Mouse (Mus musculus) monocyte, adult 59 days (primary cell): ENCODE measurements around the gene Rnf227. TPM values are rescaled to one million over a fixed set of nuclear protein-coding genes. Genes with fewer than 3 reads are reported as not detected.

Source experiments
- total RNA-seq, 2 experiments: library from RNA; stranded (reverse); gene quantifications; one replicate each; pipeline ENCODE4 v1.2.4; 2023

The Rnf227 gene
- 1 to 10 TPM; 1.6 to 1.8 TPM for total RNA-seq

DNA sequence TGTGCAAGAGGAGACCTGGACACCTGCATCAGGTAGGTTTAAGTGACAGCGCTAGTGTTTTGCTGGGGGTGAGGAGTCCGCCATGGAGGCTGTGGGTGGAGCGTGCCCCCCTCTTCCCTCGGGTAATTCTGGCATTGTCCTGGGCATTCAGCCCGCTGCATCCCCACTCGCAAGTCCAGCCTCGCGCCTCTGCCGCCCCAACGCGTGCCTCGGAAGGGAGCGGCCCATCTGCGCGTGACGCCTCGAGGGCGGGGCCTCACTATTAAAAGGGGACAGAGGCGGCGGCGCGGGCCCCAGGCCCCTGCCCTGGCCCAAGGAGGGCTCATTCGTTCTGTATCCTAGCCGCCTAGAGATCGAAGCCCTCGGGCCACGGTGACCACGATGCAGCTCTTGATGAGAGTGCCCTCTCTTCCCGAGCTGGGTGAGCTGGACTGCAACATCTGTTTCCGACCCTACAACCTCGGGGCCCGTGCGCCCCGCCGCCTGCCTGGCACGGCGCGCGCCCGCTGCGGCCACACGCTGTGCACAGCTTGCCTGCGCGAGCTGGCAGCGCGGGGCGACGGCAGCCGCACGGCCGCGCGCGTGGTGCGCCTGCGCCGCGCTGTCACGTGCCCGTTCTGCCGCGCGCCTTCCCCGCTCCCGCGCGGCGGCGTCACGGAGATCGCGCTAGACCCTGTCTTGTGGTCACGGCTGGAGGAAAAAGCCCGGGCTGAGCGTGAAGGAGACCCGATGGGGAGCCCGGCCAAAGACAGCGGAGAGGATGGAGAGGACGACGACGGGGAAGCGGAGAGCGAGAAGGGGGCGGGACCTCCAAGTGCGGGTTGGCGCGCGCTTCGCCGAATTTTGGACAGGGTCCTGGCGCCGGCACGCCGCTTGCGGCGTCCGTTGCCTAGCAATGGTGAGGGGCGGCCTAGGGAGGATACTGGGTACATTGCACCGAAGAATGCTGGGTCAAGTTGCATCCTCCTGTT, at the start of gene Rnf227:
Rnf227 (plus strand) TSS at position 301 of the 971 bp plus-strand sequence.

DNA sequence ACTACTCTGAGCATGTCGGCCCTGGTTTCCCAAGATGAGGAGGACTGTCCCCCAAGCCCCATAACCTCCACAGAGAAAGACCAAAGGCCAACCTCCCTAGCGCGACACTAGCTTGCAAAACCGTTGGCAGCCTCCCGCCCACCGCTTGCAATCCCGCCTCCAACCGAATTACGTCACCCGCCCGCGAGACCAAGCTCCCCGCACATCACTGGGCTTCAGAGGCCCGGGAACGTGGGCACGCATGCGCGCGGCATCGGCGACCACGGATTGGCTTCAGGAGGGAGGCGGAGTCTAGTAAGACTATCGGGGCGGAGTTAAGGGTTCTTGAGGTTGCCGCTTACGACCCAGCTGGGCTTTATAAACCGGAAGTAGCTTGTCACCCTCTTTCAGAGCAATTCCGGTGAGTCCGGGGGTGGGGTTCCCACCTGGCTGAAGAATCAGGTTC, 16.6 kb upstream of the Rnf227 start, which contains the start of the genes Cntrob and Trappc1:
Cntrob (minus strand) TSS at position 109 of the 445 bp plus-strand sequence.
Trappc1 (plus strand) TSS at position 314 of the 445 bp plus-strand sequence.

DNA sequence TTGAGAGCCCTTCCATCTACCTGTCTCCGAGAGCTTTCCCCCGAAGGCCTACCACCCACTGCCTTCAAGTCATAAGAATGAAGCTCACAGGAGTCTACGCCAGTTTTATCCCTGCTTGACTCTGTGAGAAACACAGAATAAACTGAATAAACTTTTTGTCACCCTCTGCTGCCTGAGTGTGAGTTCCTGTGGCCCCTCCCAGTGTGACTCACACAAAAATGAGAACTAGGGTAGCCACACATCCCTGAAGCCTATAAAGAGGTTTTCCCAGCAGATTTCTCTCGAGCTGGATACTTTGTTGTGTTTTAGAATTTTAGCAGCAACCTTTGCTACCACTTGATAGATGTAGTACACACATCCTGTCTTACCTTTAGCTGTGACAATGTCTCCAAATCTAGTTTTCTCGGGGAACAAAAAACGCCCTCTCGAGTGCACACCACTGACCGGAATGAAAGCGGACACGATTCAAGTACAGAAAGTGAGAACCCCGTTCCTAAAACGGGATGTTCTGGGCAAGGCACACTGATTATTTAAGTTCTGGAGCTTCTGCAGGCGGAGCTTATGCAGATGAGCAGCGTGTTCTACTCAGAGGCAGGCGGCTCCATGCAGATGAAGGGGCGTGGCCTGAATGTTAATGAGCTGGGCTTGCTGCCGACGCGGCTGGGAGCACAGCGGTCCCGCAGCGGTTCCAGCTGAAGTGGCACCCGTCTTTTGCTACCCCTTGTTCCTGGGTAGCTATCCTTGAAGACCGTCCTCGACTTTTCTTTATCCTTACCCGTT, 14.4 kb upstream of the Rnf227 start, which contains the start of gene Kcnab3:
Kcnab3 (plus strand) TSS at position 631 of the 780 bp plus-strand sequence.

DNA sequence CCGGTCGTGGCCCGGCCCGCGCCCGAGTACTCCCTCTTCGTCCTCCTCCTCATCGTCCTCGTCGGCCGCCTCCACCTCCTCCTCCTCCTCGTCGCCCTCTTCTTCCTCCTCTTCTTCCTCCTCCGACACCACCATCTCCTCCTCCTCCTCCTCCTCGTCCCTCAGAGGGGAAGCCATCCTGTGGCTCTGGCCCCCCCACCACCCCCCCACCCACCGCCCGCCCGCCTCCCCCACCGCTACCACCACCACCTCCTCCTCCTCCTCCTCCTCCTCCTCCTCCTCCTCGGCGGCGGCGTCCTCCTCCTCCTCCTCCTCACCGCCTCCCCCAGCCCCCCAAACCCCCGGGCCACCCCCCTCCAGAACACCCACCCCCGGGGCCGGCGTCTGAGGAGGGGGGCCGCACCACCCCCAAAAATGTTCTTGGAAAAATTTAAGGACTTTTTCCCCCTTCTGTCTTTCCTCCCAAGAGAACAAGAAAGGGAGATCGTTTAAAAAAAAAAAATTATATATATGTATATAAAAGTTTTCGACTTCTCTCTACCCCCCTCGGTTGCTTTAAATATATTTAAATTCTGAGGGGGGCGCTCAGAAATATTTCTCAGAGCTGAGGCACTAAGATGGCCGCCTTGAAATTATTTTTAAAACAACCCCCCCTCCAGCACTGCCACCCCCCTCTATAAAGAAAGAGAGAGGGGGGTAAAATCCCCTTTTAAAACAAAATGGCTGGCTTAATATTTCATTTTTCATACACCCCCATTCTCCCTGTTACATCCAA, 29.1 kb downstream of the Rnf227 start, which contains the start of gene Chd3:
Chd3 (minus strand) TSS at position 192 of the 775 bp plus-strand sequence.

Other genes starting within 250 kb of the Rnf227 start
- 100 to 1,000 TPM; 499 to 544 TPM for gene Per1, start 245.2 kb upstream of the Rnf227 start, total RNA-seq
- gene Hes7, start 220.1 kb upstream of the Rnf227 start, total RNA-seq = under 1 TPM in 1 of 2 experiments, not detected in 1; 0.45 TPM
- under 1 TPM; 0.31 to 0.55 TPM for gene 9130213A22Rik, start 217.9 kb upstream of the Rnf227 start, total RNA-seq
- gene Aloxe3, start 214.6 kb upstream of the Rnf227 start, total RNA-seq = under 1 TPM; 0.50 to 0.85 TPM
- not detected for gene Alox12b, start 183.5 kb upstream of the Rnf227 start, total RNA-seq
- 1 to 10 TPM in 1 of 2 experiments, under 1 TPM in 1; 0.94 to 2.2 TPM for gene Alox8, start 142.6 kb upstream of the Rnf227 start, total RNA-seq
- not detected for gene Gucy2e, start 103.4 kb upstream of the Rnf227 start, total RNA-seq
- 10 to 100 TPM in 1 of 2 experiments, 1 to 10 TPM in 1; 9.4 to 15.2 TPM for gene Cntrob, start 16.7 kb upstream of the Rnf227 start, total RNA-seq
- gene Trappc1, start 16.5 kb upstream of the Rnf227 start, total RNA-seq = 10 to 100 TPM; 61.5 to 74.4 TPM
- 1 to 10 TPM; 1.5 to 2.5 TPM for gene Kcnab3, start 14.2 kb upstream of the Rnf227 start, total RNA-seq
- 10 to 100 TPM; 86.1 to 96.7 TPM for gene Chd3, start 28.9 kb downstream of the Rnf227 start, total RNA-seq
- gene Naa38, start 55.0 kb downstream of the Rnf227 start, total RNA-seq = 10 to 100 TPM; 37.3 to 63.3 TPM
- 10 to 100 TPM; 19.2 to 23.1 TPM for gene Cyb5d1, start 55.2 kb downstream of the Rnf227 start, total RNA-seq
- 10 to 100 TPM; 22.0 to 32.2 TPM for gene Tmem88, start 57.8 kb downstream of the Rnf227 start, total RNA-seq
- 100 to 1,000 TPM; 375 to 454 TPM for gene Kdm6b, start 73.2 kb downstream of the Rnf227 start, total RNA-seq
- 10 to 100 TPM; 35.0 to 38.9 TPM for gene Dnah2, start 208.6 kb downstream of the Rnf227 start, total RNA-seq
- under 1 TPM; 0.63 to 0.70 TPM for gene Efnb3, start 219.7 kb downstream of the Rnf227 start, total RNA-seq
- gene Wrap53, start 239.8 kb downstream of the Rnf227 start, total RNA-seq = 1 to 10 TPM; 6.8 to 8.1 TPM
- 10 to 100 TPM; 79.2 to 81.1 TPM for gene Trp53, start 239.9 kb downstream of the Rnf227 start, total RNA-seq